Mouse (Mus musculus) CH12.LX (cell line): ENCODE measurements at regions not wholly inside any gene's neighbourhood (a gene's known extent, or its start where the extent isn't known, plus 50 kb on each side); places are given as distances from the start of the nearest gene placed in this dataset.

ENCODE experiments used
- DNase-seq: peaks from one replicate; pipeline ENCODE4 v3.0.0-alpha.2; 2013; ENCODE audit errors: extremely low read depth
- H3K27ac ChIP-seq: 2 replicates; pipeline ENCODE4 v1.5.1; 2012; ENCODE audit warnings: low read depth, mild to moderate bottlenecking, control low read depth, moderate library complexity; ENCODE audit not compliant: insufficient read depth
- H3K27me3 ChIP-seq: replicated peaks from 2 replicates; pipeline ENCODE3; 2012; ENCODE audit warnings: inconsistent platforms
- H3K36me3 ChIP-seq, 2 experiments: replicated peaks in 1 of 2; 2 replicates each; pipeline versions ENCODE3 to v1.6.1; 2012; ENCODE audit warnings: inconsistent platforms in 1 of 2, low read length in 1 of 2, mild to moderate bottlenecking in 1 of 2, mixed read lengths in 1 of 2, moderate library complexity in 1 of 2; ENCODE audit not compliant: control insufficient read depth in 1 of 2, insufficient read depth in 1 of 2
- H3K4me1 ChIP-seq, 2 experiments: 2 replicates each; pipeline ENCODE4 v1.6.1; 2012; ENCODE audit warnings: inconsistent platforms in 1 of 2, moderate library complexity in 1 of 2; ENCODE audit not compliant: insufficient read depth in 2 of 2, control insufficient read depth in 1 of 2
- H3K4me2 ChIP-seq: 2 replicates; pipeline ENCODE4 v1.6.1; 2012; ENCODE audit warnings: low read depth, mild to moderate bottlenecking, control low read depth; ENCODE audit not compliant: poor library complexity, insufficient read depth, severe bottlenecking
- H3K4me3 ChIP-seq, 3 experiments: fragments of 150-350 bp in 1 of 3; sonication (generic) in 1 of 3; replicated peaks in 1 of 3; 2 replicates each; pipeline versions ENCODE3 to v1.5.1; 2011 to 2012; ENCODE audit warnings: low read depth in 2 of 3, low read length in 2 of 3, mild to moderate bottlenecking in 2 of 3, moderate library complexity in 2 of 3, control low read depth in 1 of 3, improper control_type of control experiment in 1 of 3, inconsistent platforms in 1 of 3, mixed read lengths in 1 of 3; ENCODE audit not compliant: poor library complexity in 1 of 3
- H3K79me2 ChIP-seq: replicated peaks from 2 replicates; pipeline ENCODE4 v1.6.1; 2012; ENCODE audit warnings: mild to moderate bottlenecking, moderate library complexity; ENCODE audit not compliant: control insufficient read depth, poor library complexity, insufficient read depth, severe bottlenecking; ENCODE audit errors: extremely low read depth
- H3K9ac ChIP-seq: 2 replicates; pipeline ENCODE4 v1.6.1; 2012; ENCODE audit warnings: low read depth, mild to moderate bottlenecking, control low read depth, moderate library complexity; ENCODE audit not compliant: insufficient read depth
- H3K9me3 ChIP-seq: replicated peaks from 2 replicates; pipeline ENCODE3; 2012; ENCODE audit warnings: low read length, inconsistent platforms, mixed read lengths
- E2F4 ChIP-seq: IDR thresholded peaks from 2 replicates; pipeline ENCODE4 v1.6.1; 2011; ENCODE audit warnings: low read depth, low read length, improper control_type of control experiment; ENCODE audit not compliant: insufficient replicate concordance
- ELF1 ChIP-seq: IDR thresholded peaks from 2 replicates; pipeline ENCODE4 v1.6.1; 2014; ENCODE audit warnings: low read depth, mild to moderate bottlenecking, inconsistent platforms, low read length, improper control_type of control experiment
- EP300 ChIP-seq: IDR thresholded peaks from 2 replicates; pipeline ENCODE4 v1.6.1; 2011; ENCODE audit warnings: low read length, improper control_type of control experiment
- ETS1 ChIP-seq: conservative IDR thresholded peaks from 2 replicates; pipeline ENCODE4 v1.6.1; 2012; ENCODE audit warnings: low read depth, mild to moderate bottlenecking, inconsistent platforms, low read length, improper control_type of control experiment, moderate library complexity
- GABPA ChIP-seq: IDR thresholded peaks from 2 replicates; pipeline ENCODE4 v1.6.1; 2012; ENCODE audit warnings: low read depth, low read length, improper control_type of control experiment, inconsistent platforms; ENCODE audit not compliant: insufficient replicate concordance
- IRF4 ChIP-seq: IDR thresholded peaks from 2 replicates; pipeline ENCODE4 v1.6.1; 2014; ENCODE audit warnings: low read depth, mild to moderate bottlenecking, inconsistent platforms, low read length, improper control_type of control experiment
- JUND ChIP-seq: conservative IDR thresholded peaks from 2 replicates; pipeline ENCODE4 v1.6.1; 2011; ENCODE audit warnings: low read depth, low read length, improper control_type of control experiment
- MAFK ChIP-seq: IDR thresholded peaks from 2 replicates; pipeline ENCODE4 v1.6.1; 2011; ENCODE audit warnings: low read length, improper control_type of control experiment; ENCODE audit not compliant: insufficient replicate concordance
- MAZ ChIP-seq: IDR thresholded peaks from 2 replicates; pipeline ENCODE4 v1.6.1; 2012; ENCODE audit warnings: low read depth, mild to moderate bottlenecking, inconsistent platforms, low read length, improper control_type of control experiment, moderate library complexity
- MEF2A ChIP-seq: IDR thresholded peaks from 2 replicates; pipeline ENCODE4 v1.6.1; 2014; ENCODE audit warnings: low read depth, mild to moderate bottlenecking, inconsistent platforms, low read length, improper control_type of control experiment, borderline replicate concordance
- MYC ChIP-seq: IDR thresholded peaks from 2 replicates; pipeline ENCODE4 v1.6.1; 2011; ENCODE audit warnings: low read depth, mild to moderate bottlenecking, improper control_type of control experiment, low read length
- NRF1 ChIP-seq: IDR thresholded peaks from 2 replicates; pipeline ENCODE4 v1.6.1; 2014; ENCODE audit warnings: low read depth, mild to moderate bottlenecking, inconsistent platforms, low read length, improper control_type of control experiment, moderate library complexity
- PAX5 ChIP-seq: IDR thresholded peaks from 2 replicates; pipeline ENCODE4 v1.6.1; 2012; ENCODE audit warnings: low read length, inconsistent platforms, mixed read lengths
- POLR2A ChIP-seq: IDR thresholded peaks from 2 replicates; pipeline ENCODE4 v1.6.1; 2011; ENCODE audit warnings: low read depth, mild to moderate bottlenecking, improper control_type of control experiment, low read length
- SIN3A ChIP-seq: IDR thresholded peaks from 2 replicates; pipeline ENCODE4 v1.6.1; 2012; ENCODE audit warnings: low read length, improper control_type of control experiment, inconsistent platforms
- TBP ChIP-seq: conservative IDR thresholded peaks from 2 replicates; pipeline ENCODE4 v1.6.1; 2011; ENCODE audit warnings: low read depth, low read length, improper control_type of control experiment
- TCF12 ChIP-seq: IDR thresholded peaks from 2 replicates; pipeline ENCODE4 v1.6.1; 2014; ENCODE audit warnings: low read depth, mild to moderate bottlenecking, inconsistent platforms, low read length, improper control_type of control experiment
- ZMIZ1 ChIP-seq: IDR thresholded peaks from 2 replicates; pipeline ENCODE4 v1.6.1; 2012; ENCODE audit warnings: low read depth, mild to moderate bottlenecking, inconsistent platforms, low read length, improper control_type of control experiment
- ZNF384 ChIP-seq: IDR thresholded peaks from 2 replicates; pipeline ENCODE4 v1.6.1; 2012; ENCODE audit warnings: low read depth, low read length, improper control_type of control experiment, inconsistent platforms
- dilution Hi-C: fragments of 300-500 bp; cut with MboI; formaldehyde crosslinking; loops from 2 replicates; pipeline ENCODE4 v1.14.3; 2020; ENCODE audit warnings: low sequenced_read_pairs; ENCODE audit not compliant: extremely low pct_unique_long_range_greater_than_20kb, extremely low pct_ligation_motif_present
- in situ Hi-C: fragments of 300-500 bp; cut with MboI; formaldehyde crosslinking; loops from 3 replicates; pipeline ENCODE4 v1.14.3; 2019; ENCODE audit warnings: low sequenced_read_pairs, low pct_ligation_motif_present, low pct_unique_long_range_greater_than_20kb, mixed read lengths

- dilution Hi-C loops: no loop called here
- DNase-seq: no peak
- no peak for TF ChIP-seq IRF4
- TF ChIP-seq JUND: no peak
- TF ChIP-seq TBP: no peak
- no peak for TF ChIP-seq E2F4
- no peak for TF ChIP-seq NRF1
- TF ChIP-seq ZMIZ1: no peak
- TF ChIP-seq MAZ: no peak
- TF ChIP-seq MEF2A: no peak
- no peak for TF ChIP-seq MYC
- TF ChIP-seq POLR2A: no peak
- TF ChIP-seq ZNF384: no peak
- no peak for TF ChIP-seq SIN3A
- TF ChIP-seq ELF1: no peak
- TF ChIP-seq MAFK: no peak
- no peak for TF ChIP-seq GABPA
- no peaks in the 10 kb centered on the region for H3K27me3 ChIP-seq
- H3K9me3 ChIP-seq: no peaks in the 10 kb centered on the region
- H3K36me3 ChIP-seq: no peaks in the 10 kb centered on the region
- H3K9ac ChIP-seq: no peak overlapping the region
- in situ Hi-C loops: no loop called here
- no peak overlapping the region for H3K4me3 ChIP-seq
- H3K4me1 ChIP-seq: no peaks in the 10 kb centered on the region
- no peaks in the 10 kb centered on the region for H3K79me2 ChIP-seq
- no peak overlapping the region for H3K27ac ChIP-seq
- H3K4me2 ChIP-seq: no peak overlapping the region
Observed at GRCm38 (mm10) chr12:59786831-59787230, 567.3 kb upstream of the Fbxo33 start.

- TF ChIP-seq TCF12 (peak; percentile 35; the same call in 1 of the 2 replicates), EP300 (peak; percentile 56; the same call in 1 of the 2 replicates), ETS1 (peak; percentile 53; the same call in 1 of the 2 replicates), PAX5 (no peak)
- in situ Hi-C loops (no loop called here), dilution Hi-C loops (no loop called here)
- H3K4me1 ChIP-seq: peaks cover 0 to 4% of the 10 kb centered on the region in 2 experiments; a peak in 2 of 4 replicates
- no peaks in the 10 kb centered on the region for H3K79me2 ChIP-seq
- no peaks in the 10 kb centered on the region for H3K36me3 ChIP-seq
- peak; percentile 43 for DNase-seq
- H3K4me2 ChIP-seq: no peak overlapping the region
- H3K27me3 ChIP-seq: no peaks in the 10 kb centered on the region
- no peak overlapping the region for H3K4me3 ChIP-seq
- H3K27ac ChIP-seq: no peak overlapping the region
- H3K9me3 ChIP-seq: no peaks in the 10 kb centered on the region
- H3K9ac ChIP-seq: no peak overlapping the region
Observed at GRCm38 (mm10) chr12:59770980-59771379, 551.5 kb upstream of the Fbxo33 start.
